Mouse (Mus musculus) kidney, adult 2 months (tissue): ENCODE results near the gene Nuak2. TPM values are rescaled to one million over a fixed set of nuclear protein-coding genes. Genes with fewer than 3 reads are reported as not detected.
"Not testable (repeated sequence)": the region's sequence is repeated elsewhere in the genome, so short reads cannot be mapped to it uniquely, and the experiment has no call there.

Source experiments
- DNase-seq: peaks from one replicate; pipeline ENCODE4 v3.0.0; 2021
- H3K27ac ChIP-seq: fragments of 200-500 bp; 2 replicates; pipeline ENCODE4 v1.5.1; 2012; ENCODE audit warnings: low read depth, low read length, control low read depth, inconsistent platforms; ENCODE audit not compliant: insufficient read depth
- H3K27me3 ChIP-seq: fragments of 200-500 bp; replicated peaks from 2 replicates; pipeline ENCODE4 v1.6.1; 2012; ENCODE audit warnings: mild to moderate bottlenecking, moderate library complexity, low read length, inconsistent platforms; ENCODE audit not compliant: control insufficient read depth, insufficient read depth
- H3K36me3 ChIP-seq: fragments of 200-500 bp; 2 replicates; pipeline ENCODE4 v1.6.1; 2012; ENCODE audit warnings: mild to moderate bottlenecking, moderate library complexity, low read length, inconsistent platforms; ENCODE audit not compliant: control insufficient read depth, insufficient read depth
- H3K4me1 ChIP-seq: fragments of 200-500 bp; 2 replicates; pipeline ENCODE4 v1.6.1; 2011; ENCODE audit warnings: low read length; ENCODE audit not compliant: control insufficient read depth, insufficient read depth
- H3K4me3 ChIP-seq: fragments of 200-500 bp; 2 replicates; pipeline ENCODE4 v1.5.1; 2011; ENCODE audit warnings: mild to moderate bottlenecking, low read depth, low read length, control low read depth; ENCODE audit not compliant: insufficient read depth
- CTCF ChIP-seq: fragments of 200-500 bp; conservative IDR thresholded peaks from 2 replicates; pipeline ENCODE4 v1.5.1; 2011; ENCODE audit warnings: low read depth, mild to moderate bottlenecking, control low read depth, low read length, moderate library complexity, mixed read lengths; ENCODE audit not compliant: insufficient read depth, insufficient read length
- POLR2A ChIP-seq: fragments of 200-500 bp; IDR thresholded peaks from one replicate; pipeline ENCODE4 v1.6.1; 2011; ENCODE audit warnings: low read depth, low read length, control low read depth
- WGBS: fragments of 180-500 bp; shearing (Covaris S2); methylation state at CpG from one replicate; pipeline ENCODE4 v1.1.7; 2018; 5-methylcytosine and 5-hydroxymethylcytosine counted together
- polyA plus RNA-seq: library from polyadenylated mRNA; depleted of rRNA; stranded (reverse); fragments of >200 nt; gene quantifications from 2 replicates; pipeline ENCODE4 v1.2.3, GENCODE M21; 2012; rRNA removed

The Nuak2 gene
- 56.1 and 73.7 TPM in 2 replicates for polyA plus RNA-seq

DNA sequence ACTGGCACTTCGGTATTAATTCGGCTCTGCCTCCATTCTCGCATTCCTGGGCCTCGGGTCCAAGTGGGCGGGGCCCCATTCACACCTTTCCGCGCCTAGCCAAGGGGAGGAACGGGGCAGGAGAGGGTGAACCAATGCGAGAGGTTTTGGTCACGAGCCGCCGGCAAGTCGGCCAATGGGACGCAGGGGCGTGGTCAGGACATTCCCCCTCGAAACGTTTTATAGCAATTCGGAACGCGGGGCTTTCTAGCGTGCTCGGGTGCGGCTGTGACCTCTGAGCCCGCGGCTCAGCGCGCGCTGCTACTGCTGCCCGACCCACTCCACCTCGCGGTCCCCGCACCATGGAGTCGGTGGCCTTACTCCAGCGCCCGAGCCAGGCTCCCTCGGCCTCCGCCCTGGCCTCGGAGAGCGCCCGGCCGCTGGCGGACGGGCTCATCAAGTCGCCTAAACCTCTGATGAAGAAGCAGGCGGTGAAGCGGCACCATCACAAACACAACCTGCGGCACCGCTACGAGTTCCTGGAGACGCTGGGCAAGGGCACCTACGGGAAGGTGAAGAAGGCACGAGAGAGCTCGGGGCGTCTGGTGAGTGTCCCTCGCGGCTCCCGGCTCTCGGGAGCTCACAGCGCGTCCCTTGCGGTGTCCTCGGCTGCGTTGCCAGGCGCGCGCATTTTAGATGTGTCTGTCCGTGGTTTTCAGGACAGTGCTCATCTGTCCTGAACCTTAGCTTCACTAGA is at the start of gene Nuak2:
Nuak2 (plus strand) TSS at position 238 of the 736 bp plus-strand sequence.
- under 1% methylated on average over 67 of the region's 67 CpGs for WGBS
- TF ChIP-seq CTCF (no peak), POLR2A (peak; percentile 81)
- peak within 1 kb of the TSS; percentile 94 for H3K27ac ChIP-seq
- H3K4me1 ChIP-seq = peaks cover 41% of the 10 kb centered on the region
- H3K36me3 ChIP-seq = no peaks in the 10 kb centered on the region
- no peaks in the 10 kb centered on the region for H3K27me3 ChIP-seq
- peak within 1 kb of the TSS; percentile 79 for H3K4me3 ChIP-seq
- peak; percentile 98 for DNase-seq

DNA sequence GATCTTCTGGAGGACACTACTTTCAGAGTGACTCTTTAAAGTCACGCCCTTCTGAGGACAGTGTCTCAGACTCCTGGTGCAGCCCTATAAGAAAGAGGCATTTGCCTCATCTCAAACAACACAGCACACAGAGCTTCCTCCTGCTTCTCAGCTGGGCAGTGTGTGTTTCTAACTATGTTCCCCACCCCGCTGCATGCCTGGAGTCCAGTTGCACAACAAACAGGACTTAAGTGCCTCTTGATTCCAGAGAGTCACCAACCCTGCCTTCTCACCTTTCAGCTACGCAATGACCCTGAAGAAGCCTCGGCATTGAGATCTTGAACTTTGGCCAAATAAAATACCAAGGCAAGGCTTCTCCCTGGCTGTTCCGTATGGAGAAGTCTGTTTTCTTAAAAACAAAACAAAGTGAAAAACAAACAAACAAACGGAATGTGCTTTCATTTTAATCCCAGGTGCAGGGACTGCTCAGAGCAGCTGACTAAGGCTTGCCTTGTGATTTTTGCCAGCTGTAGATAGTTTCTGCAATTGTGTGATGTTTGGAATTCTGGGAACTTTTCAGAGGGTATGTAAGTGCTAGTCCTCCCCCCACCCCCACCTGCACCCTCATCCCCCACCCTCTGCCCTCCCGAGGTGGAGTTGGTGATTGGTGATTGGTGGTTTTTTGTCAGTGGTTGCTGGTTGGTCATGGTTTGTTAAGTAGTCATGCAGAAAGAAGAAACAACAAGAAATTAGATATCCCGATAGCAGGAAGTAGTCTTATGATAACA is 49.0 kb upstream of the Nuak2 start:
- DNase-seq = peak; percentile 65
- Histone ChIP-seq H3K36me3 (no peaks in the 10 kb centered on the region), H3K4me1 (peaks cover 7% of the 10 kb centered on the region; the same call in 1 of the 2 replicates), H3K27ac (peak overlapping the region; percentile 46; the same call in 1 of the 2 replicates), H3K27me3 (no peaks in the 10 kb centered on the region), H3K4me3 (no peak overlapping the region)
- 23% methylated on average over 8 of the region's 8 CpGs for WGBS
- TF ChIP-seq CTCF (no peak), POLR2A (no peak)

DNA sequence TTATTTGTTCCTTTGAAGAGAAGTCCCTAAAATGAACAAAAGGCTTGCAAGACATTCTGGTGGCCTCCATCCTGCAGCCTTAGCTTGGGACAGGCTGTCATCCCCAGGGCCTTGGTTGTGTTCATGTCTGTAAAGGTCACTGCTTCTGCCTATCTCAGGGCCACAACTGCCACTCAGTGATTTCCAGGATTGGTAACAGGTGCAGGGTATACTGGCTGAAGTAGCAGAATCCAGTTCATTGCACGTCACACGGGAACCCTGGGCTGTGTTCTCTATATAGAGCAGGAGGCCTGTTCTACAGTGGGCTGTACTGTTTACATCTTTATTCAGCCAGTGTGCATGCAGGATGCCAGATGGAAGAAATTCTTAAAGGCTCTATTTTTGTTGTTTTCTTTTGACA is 48.0 kb upstream of the Nuak2 start:
- 83% methylated on average over 2 of the region's 2 CpGs for WGBS
- DNase-seq = no peak
- no peaks in the 10 kb centered on the region for H3K36me3 ChIP-seq
- peaks cover 7% of the 10 kb centered on the region; the same call in 1 of the 2 replicates for H3K4me1 ChIP-seq
- TF ChIP-seq CTCF (no peak), POLR2A (no peak)
- no peaks in the 10 kb centered on the region for H3K27me3 ChIP-seq
- H3K4me3 ChIP-seq = no peak overlapping the region
- peak overlapping the region; percentile 46; the same call in 1 of the 2 replicates for H3K27ac ChIP-seq

DNA sequence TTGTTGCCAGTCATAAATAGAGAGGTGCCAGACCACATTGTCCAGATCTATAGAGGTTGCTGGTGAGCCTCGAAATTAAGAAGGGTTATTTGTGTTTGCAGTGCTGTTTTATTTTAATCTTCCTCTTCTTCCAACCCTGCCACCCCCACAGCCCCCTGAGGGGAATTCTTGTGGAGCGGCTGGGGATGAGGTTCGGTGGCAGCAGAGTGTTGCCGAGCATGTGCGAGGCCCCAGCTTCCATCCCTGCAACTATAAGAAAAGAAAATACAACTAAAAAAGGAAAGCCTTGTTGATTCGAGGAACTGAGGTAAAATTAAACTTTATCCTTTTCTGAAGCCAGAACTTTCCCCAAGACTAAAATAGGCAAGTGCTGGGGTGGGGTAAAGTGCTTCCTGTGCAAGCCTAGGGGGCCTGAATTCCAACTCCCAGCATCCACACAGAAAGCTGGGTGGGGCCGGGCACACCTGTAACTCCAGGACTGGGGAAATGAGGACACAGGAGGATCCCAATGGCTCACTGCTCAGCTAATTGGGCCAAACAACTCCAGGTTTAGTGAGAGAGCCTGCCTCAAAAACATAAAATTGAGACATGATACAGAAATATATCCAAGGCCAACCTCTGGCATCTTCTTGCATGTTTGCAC is 47.4 kb upstream of the Nuak2 start:
- TF ChIP-seq POLR2A (no peak), CTCF (no peak)
- no peaks in the 10 kb centered on the region for H3K36me3 ChIP-seq
- H3K4me1 ChIP-seq = peaks cover 7% of the 10 kb centered on the region; the same call in 1 of the 2 replicates
- no peak overlapping the region for H3K4me3 ChIP-seq
- 66% methylated on average over 7 of the region's 7 CpGs for WGBS
- no peaks in the 10 kb centered on the region for H3K27me3 ChIP-seq
- DNase-seq = no peak
- no peak overlapping the region for H3K27ac ChIP-seq

DNA sequence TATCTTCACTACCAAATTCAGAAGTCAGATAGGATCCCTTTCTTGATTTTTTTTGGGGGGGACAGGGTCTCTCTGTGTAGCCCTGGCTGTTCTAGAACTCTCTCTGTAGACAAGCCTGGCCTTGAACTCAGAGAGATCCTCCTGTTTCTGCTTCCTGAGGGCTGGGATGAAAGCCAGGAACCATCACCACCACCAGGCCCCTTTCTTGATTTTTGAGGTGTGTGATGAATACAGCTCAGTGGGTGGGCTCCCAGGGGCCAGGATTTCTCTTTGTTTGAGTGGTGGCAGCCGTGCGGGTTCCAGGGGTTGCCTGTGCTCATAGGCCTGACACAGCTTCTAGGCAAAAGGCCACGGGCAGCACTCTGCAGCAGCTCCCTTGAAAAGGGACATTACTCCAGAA is 44.7 kb upstream of the Nuak2 start:
- WGBS = 98% methylated on average over 3 of the region's 3 CpGs
- no peaks in the 10 kb centered on the region for H3K36me3 ChIP-seq
- H3K27ac ChIP-seq = no peak overlapping the region
- H3K27me3 ChIP-seq = no peaks in the 10 kb centered on the region
- peaks cover 7% of the 10 kb centered on the region; the same call in 1 of the 2 replicates for H3K4me1 ChIP-seq
- DNase-seq = no peak
- no peak overlapping the region for H3K4me3 ChIP-seq
- TF ChIP-seq POLR2A (no peak), CTCF (no peak)

DNA sequence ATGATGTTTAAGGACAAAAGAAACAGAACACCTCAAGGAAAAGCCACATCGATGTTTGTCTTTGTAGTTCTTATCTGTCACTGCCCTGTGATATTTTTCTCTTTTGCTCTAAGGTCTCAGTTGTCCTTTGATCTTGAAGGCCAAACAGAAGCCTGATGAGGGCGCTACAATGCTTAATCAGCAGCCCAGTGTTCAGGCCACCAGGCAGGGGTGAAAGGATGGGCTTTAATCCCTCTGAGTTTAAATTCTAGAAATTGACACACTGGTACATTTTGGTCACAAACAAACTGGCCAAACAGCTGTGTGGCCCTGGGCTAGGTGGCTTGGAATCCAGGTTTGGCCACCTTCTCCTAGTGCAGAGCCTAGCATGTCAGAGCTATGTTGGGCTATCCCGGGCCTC is 39.2 kb upstream of the Nuak2 start:
- Histone ChIP-seq H3K4me3 (no peak overlapping the region), H3K27ac (no peak overlapping the region), H3K27me3 (no peaks in the 10 kb centered on the region), H3K36me3 (no peaks in the 10 kb centered on the region), H3K4me1 (no peaks in the 10 kb centered on the region)
- TF ChIP-seq POLR2A = no peak
- TF ChIP-seq CTCF = no peak
- DNase-seq = no peak
- WGBS = 78% methylated on average over 3 of the region's 3 CpGs

DNA sequence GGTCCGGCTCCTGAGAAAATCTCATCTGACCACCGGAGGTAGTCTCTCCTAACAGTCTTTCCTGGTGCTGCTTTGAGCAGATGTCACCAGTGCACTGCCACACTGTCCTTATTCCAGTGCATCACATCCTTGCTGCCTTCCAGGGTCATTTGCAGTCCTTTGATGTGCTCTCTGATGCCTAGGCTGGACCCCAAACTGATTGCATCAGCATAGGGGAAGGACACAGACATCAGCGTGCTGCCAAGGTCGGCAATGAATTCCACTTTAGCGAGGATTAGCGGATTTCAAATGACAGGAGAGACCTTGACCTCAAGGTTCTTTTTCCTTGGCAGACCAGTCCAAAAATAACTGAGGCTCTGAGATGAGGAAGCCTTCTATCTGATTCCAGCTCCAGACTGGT is 38.8 kb upstream of the Nuak2 start:
- Histone ChIP-seq H3K27me3 (no peaks in the 10 kb centered on the region), H3K27ac (no peak overlapping the region), H3K4me3 (no peak overlapping the region), H3K36me3 (no peaks in the 10 kb centered on the region), H3K4me1 (no peaks in the 10 kb centered on the region)
- TF ChIP-seq CTCF = no peak
- no peak for TF ChIP-seq POLR2A
- 47% methylated on average over 6 of the region's 6 CpGs for WGBS
- DNase-seq = no peak

DNA sequence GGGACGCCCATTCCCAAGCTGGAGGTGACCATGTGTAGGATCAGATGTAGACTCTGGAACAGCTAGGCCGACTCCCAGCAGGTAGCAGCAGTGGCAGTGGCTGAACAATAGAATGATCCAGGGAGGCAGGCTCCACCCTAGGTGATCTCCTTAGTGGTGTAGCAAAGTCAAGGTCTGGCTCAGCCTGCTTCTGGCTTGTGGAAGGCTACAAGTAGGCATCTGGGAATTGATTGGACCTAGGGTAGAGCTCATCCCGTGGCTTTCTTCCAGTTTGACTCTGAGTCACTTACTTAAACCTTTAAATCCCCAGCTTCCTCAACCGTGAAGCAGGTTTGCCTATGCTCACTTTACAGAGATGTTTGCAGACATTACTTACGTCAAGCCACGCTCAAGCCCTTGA is 35.3 kb upstream of the Nuak2 start:
- H3K4me3 ChIP-seq, H3K4me1 ChIP-seq, H3K36me3 ChIP-seq, H3K27me3 ChIP-seq, DNase-seq, H3K27ac ChIP-seq: not testable (repeated sequence)
- whole genome bisulfite sequencing = 71% methylated on average over 6 of the region's 6 CpGs
